Comparison of ENCODE assay signal across 27 mouse cellular contexts in genomic region chr8:9581836-9582235, GRCm38 (mm10).
A peak's percentile ranks its signal among the peaks of the same experiment; 100 is the strongest.
DNase-seq lines count a peak whose midpoint lies in the region; ATAC-seq lines count a peak whose summit lies in the region.
"Had no signal": no experiment of that assay in that cellular context is flagged by ENCODE, and none has a peak within 500 bp of the region (broad histone marks: within the 10 kb centered on the region; RNA-seq: fewer than 3 reads in every experiment).

No protein-coding gene starts in this region.

- H3K27ac ChIP-seq in kidney, embryonic 16.5 days (ENCODE audit: low read length), result no peak overlapping the region
- no peak overlapping the region for H3K27ac ChIP-seq in forebrain, embryonic 15.5 days (replicated peaks)
- H3K27ac ChIP-seq: embryonic facial prominence, embryonic 13.5 days; forebrain, embryonic 12.5 days; heart, embryonic 15.5 days; hindbrain, embryonic 13.5 days; liver, embryonic 13.5 days; midbrain, embryonic 12.5 days; neural tube, embryonic 15.5 days; stomach, embryonic 15.5 days had no signal

- ATAC-seq in kidney, embryonic 16.5 days (ENCODE audit: low FRiP score, low TSS enrichment), result peak; percentile 76
- no peak for ATAC-seq in forebrain, embryonic 15.5 days (replicated peaks)

- no peaks in the 10 kb centered on the region for H3K27me3 ChIP-seq in kidney, embryonic 16.5 days (ENCODE audit: insufficient read depth, low read length)
- H3K27me3 ChIP-seq in forebrain, embryonic 15.5 days, result no peaks in the 10 kb centered on the region
- H3K27me3 ChIP-seq: embryonic facial prominence, embryonic 13.5 days; forebrain, embryonic 12.5 days; heart, embryonic 15.5 days; hindbrain, embryonic 13.5 days; liver, embryonic 13.5 days; midbrain, embryonic 12.5 days; neural tube, embryonic 15.5 days; stomach, embryonic 15.5 days had no signal

- no peak overlapping the region for H3K4me3 ChIP-seq in kidney, embryonic 16.5 days (ENCODE audit: low read length)
- H3K4me3 ChIP-seq in forebrain, embryonic 15.5 days, result no peak overlapping the region
- H3K4me3 ChIP-seq: embryonic facial prominence, embryonic 13.5 days; erythroblast, embryonic 14.5 days; forebrain, embryonic 12.5 days; heart, embryonic 15.5 days; hindbrain, embryonic 13.5 days; liver, embryonic 13.5 days; midbrain, embryonic 12.5 days; neural tube, embryonic 15.5 days; stomach, embryonic 15.5 days had no signal

- no peak overlapping the region for H3K4me2 ChIP-seq in kidney, embryonic 16.5 days (replicated peaks; ENCODE audit: low read depth, low read length)
- no peak overlapping the region for H3K4me2 ChIP-seq in forebrain, embryonic 15.5 days (replicated peaks)
- H3K4me2 ChIP-seq: embryonic facial prominence, embryonic 13.5 days; forebrain, embryonic 12.5 days; heart, embryonic 15.5 days; hindbrain, embryonic 13.5 days; liver, embryonic 13.5 days; lung, embryonic 14.5 days; midbrain, embryonic 12.5 days; neural tube, embryonic 15.5 days; stomach, embryonic 15.5 days had no signal

- DNase-seq in kidney, adult 11 months, result no peak
- DNase-seq in right cerebral cortex, adult 18-20 months, result peak; percentile 69
- DNase-seq in right cerebral cortex, postnatal 14 days, result no peak
- peak; percentile 27 to 73 for DNase-seq in left cerebral cortex, postnatal 25 days (ENCODE audit: low spot score in 2 of 2)
- no peak for DNase-seq in adrenal gland, postnatal 36 days
- DNase-seq: adrenal gland, adult 2 months; cerebellum, adult 2 months; cerebellum, postnatal 36 days; embryo, embryonic 11 days; gastrocnemius, postnatal 36 days; heart, postnatal 36 days; kidney, adult 18-20 months; layer of hippocampus, postnatal 36 days; liver, embryonic 13.5 days; lung, embryonic 14.5 days; thymus, adult 18-20 months; thymus, postnatal 36 days had no signal

- intact Hi-C loops in left cerebral cortex, postnatal 25 days (cut with DNase I), result no loop called here

- H3K9ac ChIP-seq in kidney, embryonic 16.5 days (replicated peaks; ENCODE audit: low read length), result no peak overlapping the region
- no peak overlapping the region for H3K9ac ChIP-seq in forebrain, embryonic 15.5 days (replicated peaks)
- H3K9ac ChIP-seq: embryonic facial prominence, embryonic 13.5 days; forebrain, embryonic 12.5 days; heart, embryonic 15.5 days; hindbrain, embryonic 13.5 days; liver, embryonic 13.5 days; lung, embryonic 14.5 days; midbrain, embryonic 12.5 days; neural tube, embryonic 15.5 days; stomach, embryonic 15.5 days had no signal

- no peaks in the 10 kb centered on the region for H3K9me3 ChIP-seq in kidney, embryonic 16.5 days (ENCODE audit: low read length)
- H3K9me3 ChIP-seq in forebrain, embryonic 15.5 days, result no peaks in the 10 kb centered on the region
- H3K9me3 ChIP-seq: embryonic facial prominence, embryonic 13.5 days; forebrain, embryonic 12.5 days; heart, embryonic 15.5 days; hindbrain, embryonic 13.5 days; liver, embryonic 13.5 days; midbrain, embryonic 12.5 days; neural tube, embryonic 15.5 days; stomach, embryonic 15.5 days had no signal

- H3K4me1 ChIP-seq in kidney, embryonic 16.5 days (ENCODE audit: insufficient read depth, low read length), result no peaks in the 10 kb centered on the region
- H3K4me1 ChIP-seq in forebrain, embryonic 15.5 days, result no peaks in the 10 kb centered on the region
- H3K4me1 ChIP-seq: embryonic facial prominence, embryonic 13.5 days; forebrain, embryonic 12.5 days; heart, embryonic 15.5 days; hindbrain, embryonic 13.5 days; liver, embryonic 13.5 days; midbrain, embryonic 12.5 days; neural tube, embryonic 15.5 days; stomach, embryonic 15.5 days had no signal

- no peaks in the 10 kb centered on the region for H3K36me3 ChIP-seq in kidney, embryonic 16.5 days (ENCODE audit: insufficient read depth, low read length)
- no peaks in the 10 kb centered on the region for H3K36me3 ChIP-seq in forebrain, embryonic 15.5 days
- H3K36me3 ChIP-seq: embryonic facial prominence, embryonic 13.5 days; forebrain, embryonic 12.5 days; heart, embryonic 15.5 days; hindbrain, embryonic 13.5 days; liver, embryonic 13.5 days; midbrain, embryonic 12.5 days; neural tube, embryonic 15.5 days; stomach, embryonic 15.5 days had no signal

- WGBS in kidney, embryonic 16.5 days, result 19% methylated on average over 6 of the region's 6 CpGs
- 78% methylated on average over 6 of the region's 6 CpGs for WGBS in forebrain, embryonic 15.5 days

Comparison
In these comparisons a context has a peak if more than half of its experiments do, and no peak if none do; other contexts are left out.
1. DNase-seq: peak in right cerebral cortex, adult 18-20 months (single experiment) and left cerebral cortex, postnatal 25 days (2 of 2); none in kidney, adult 11 months (single experiment), right cerebral cortex, postnatal 14 days (single experiment) and adrenal gland, postnatal 36 days (0 of 2).